Mouse (Mus musculus) stomach, postnatal 0 days (tissue): Measurements from ENCODE around the gene Prkca. TPM values are rescaled to one million over a fixed set of nuclear protein-coding genes. Genes with fewer than 3 reads are reported as not detected.

Experiments
- ATAC-seq: fragments of 200-750 bp; cut with Nextera tagmentation; 2 replicates; pipeline ENCODE4 v1.8.0; 2017; ENCODE audit not compliant: low FRiP score, low TSS enrichment
- DNase-seq: peaks from one replicate; pipeline ENCODE4 v3.0.0-alpha.2; 2016; ENCODE audit warnings: low spot score
- H3K27ac ChIP-seq: fragments of 300-500 bp; sonication (generic); replicated peaks from 2 replicates; pipeline ENCODE4 v1.5.1; 2014; ENCODE audit warnings: mild to moderate bottlenecking, control low read depth
- H3K27me3 ChIP-seq: fragments of 300-500 bp; sonication (generic); 2 replicates; pipeline ENCODE4 v1.6.1; 2014; ENCODE audit warnings: low read length; ENCODE audit not compliant: control insufficient read depth, insufficient read depth
- H3K36me3 ChIP-seq: fragments of 300-500 bp; sonication (generic); 2 replicates; pipeline ENCODE4 v1.6.1; 2014; ENCODE audit warnings: low read length, mixed read lengths; ENCODE audit not compliant: control insufficient read depth, insufficient read depth
- H3K4me1 ChIP-seq: fragments of 300-500 bp; sonication (generic); replicated peaks from 2 replicates; pipeline ENCODE4 v1.6.1; 2014; ENCODE audit warnings: antibody characterized with exemption; ENCODE audit not compliant: control insufficient read depth, insufficient read depth
- H3K4me2 ChIP-seq: fragments of 300-500 bp; sonication (generic); replicated peaks from 2 replicates; pipeline ENCODE4 v1.6.1; 2014; ENCODE audit warnings: low read depth, mild to moderate bottlenecking, control low read depth, moderate library complexity
- H3K4me3 ChIP-seq: fragments of 300-500 bp; sonication (generic); 2 replicates; pipeline ENCODE4 v1.5.1; 2014; ENCODE audit warnings: low read depth, low read length, control low read depth
- H3K9ac ChIP-seq: fragments of 300-500 bp; sonication (generic); 2 replicates; pipeline ENCODE4 v1.6.1; 2014; ENCODE audit warnings: mild to moderate bottlenecking, low read length, control low read depth, mixed read lengths
- H3K9me3 ChIP-seq: fragments of 300-500 bp; sonication (generic); 2 replicates; pipeline ENCODE4 v1.6.1; 2016; ENCODE audit warnings: low read length; ENCODE audit not compliant: control insufficient read depth
- CTCF ChIP-seq: IDR thresholded peaks from 2 replicates; pipeline ENCODE4 v1.5.1; 2016; ENCODE audit warnings: antibody characterized with exemption, low read depth, mild to moderate bottlenecking, moderate library complexity
- EP300 ChIP-seq: optimal IDR thresholded peaks from 2 replicates; pipeline ENCODE3; 2016; ENCODE audit warnings: antibody characterized with exemption
- WGBS: fragments of 180-500 bp; shearing (Covaris S2); extraction: QIAGEN DNeasy Blood & Tissue Kit; methylation state at CpG from one replicate; pipeline ENCODE4 v1.1.7; 2014; 5-methylcytosine and 5-hydroxymethylcytosine counted together
- polyA plus RNA-seq: library from polyadenylated mRNA; unstranded; fragments of >200 nt; fragmentation: Nextera tagmentation; extraction: Ambion mirVana; gene quantifications from 2 replicates; pipeline ENCODE4 v1.2.1, GENCODE M21; 2015

Gene Prkca
- polyA plus RNA-seq, 1 experiment from 2014 or later, result 3.7 TPM

DNA sequence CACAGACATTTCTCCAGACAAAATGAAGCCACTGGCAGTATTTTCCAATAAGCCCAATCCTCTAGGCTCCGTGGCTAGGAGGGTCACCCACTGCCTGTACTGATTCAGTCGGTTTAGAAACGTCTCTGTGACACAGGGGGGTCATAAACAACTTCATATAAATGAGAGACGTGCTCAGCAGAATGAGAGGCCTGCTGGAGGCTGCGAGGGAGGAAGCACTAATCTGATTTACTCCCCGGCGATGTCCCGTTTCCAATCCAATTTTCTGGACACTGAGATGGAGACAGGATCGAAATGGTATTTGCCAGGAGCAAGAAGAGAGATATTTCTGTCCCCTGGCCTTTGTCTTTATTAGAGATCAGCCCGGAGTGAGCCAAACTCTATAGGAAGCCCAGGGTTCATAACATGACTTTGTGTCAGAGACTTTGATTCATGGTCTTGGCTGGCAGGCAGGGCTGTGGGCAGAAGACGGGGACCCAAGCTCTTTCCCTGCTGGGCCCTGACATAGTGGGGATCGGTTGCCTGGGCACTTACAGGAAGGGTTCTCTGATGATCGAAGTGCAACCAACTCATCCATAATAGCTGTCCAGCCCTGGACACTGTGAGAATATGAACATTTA, 120.0 kb downstream of the Prkca start:
- Histone ChIP-seq H3K4me3 (no peak overlapping the region), H3K27me3 (no peaks in the 10 kb centered on the region), H3K4me1 (no peaks in the 10 kb centered on the region), H3K9me3 (no peaks in the 10 kb centered on the region), H3K27ac (no peak overlapping the region), H3K36me3 (no peaks in the 10 kb centered on the region), H3K9ac (no peak overlapping the region), H3K4me2 (no peak overlapping the region)
- DNase-seq (no peak), ATAC-seq (no peak)
- WGBS, result 57% methylated on average over 13 of the region's 13 CpGs
- TF ChIP-seq CTCF, result no peak
- TF ChIP-seq EP300, result no peak

DNA sequence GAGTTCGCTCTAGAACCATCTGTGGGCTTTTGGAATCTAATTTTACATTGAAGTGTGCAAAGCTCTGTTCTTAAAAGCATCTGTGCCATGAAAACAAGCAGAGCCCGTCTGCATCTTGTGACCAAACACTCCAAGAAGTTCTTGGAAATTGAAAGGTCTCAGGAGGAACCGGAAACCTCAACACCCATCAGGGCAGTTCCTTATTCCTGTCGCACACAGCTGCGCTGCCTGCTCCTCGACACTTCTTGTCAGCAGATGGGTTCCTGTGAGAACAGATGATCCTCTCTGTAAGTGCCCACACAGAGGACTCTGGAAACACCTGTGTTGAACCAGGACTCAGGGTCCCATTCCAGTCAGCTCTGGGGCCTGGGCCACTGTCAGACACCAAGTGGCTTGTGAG, 120.6 kb downstream of the Prkca start:
- DNase-seq (no peak), ATAC-seq (no peak)
- 84% methylated on average over 6 of the region's 6 CpGs for WGBS
- no peaks in the 10 kb centered on the region for H3K9me3 ChIP-seq
- no peaks in the 10 kb centered on the region for H3K36me3 ChIP-seq
- TF ChIP-seq CTCF (no peak), EP300 (no peak)
- H3K4me3 ChIP-seq, result no peak overlapping the region
- no peaks in the 10 kb centered on the region for H3K4me1 ChIP-seq
- H3K27ac ChIP-seq, result no peak overlapping the region
- no peak overlapping the region for H3K9ac ChIP-seq
- no peaks in the 10 kb centered on the region for H3K27me3 ChIP-seq
- H3K4me2 ChIP-seq, result no peak overlapping the region

DNA sequence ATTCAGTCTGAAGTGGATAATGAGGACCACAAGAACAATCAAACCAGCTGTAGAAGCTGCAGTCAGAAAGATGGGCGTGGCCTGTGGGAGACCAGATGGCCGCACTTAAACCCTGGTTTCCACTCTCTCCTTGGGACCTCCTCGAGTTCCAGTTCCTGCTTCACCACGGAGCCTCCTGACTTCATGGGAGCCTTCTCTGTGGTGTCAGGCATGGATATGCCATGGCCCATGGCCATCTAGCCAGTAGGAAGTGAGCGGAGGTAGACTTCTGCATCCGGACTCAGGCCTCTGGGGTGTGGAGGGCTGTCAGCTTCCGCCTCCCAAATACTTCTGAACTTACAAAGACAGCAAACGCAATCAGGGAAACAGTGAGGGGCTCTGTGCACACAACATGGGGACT, 121.1 kb downstream of the Prkca start:
- Histone ChIP-seq H3K9me3 (no peaks in the 10 kb centered on the region), H3K9ac (no peak overlapping the region), H3K4me1 (no peaks in the 10 kb centered on the region), H3K4me2 (no peak overlapping the region), H3K27me3 (no peaks in the 10 kb centered on the region), H3K4me3 (no peak overlapping the region), H3K36me3 (no peaks in the 10 kb centered on the region), H3K27ac (no peak overlapping the region)
- DNase-seq (no peak), ATAC-seq (no peak)
- TF ChIP-seq EP300 (no peak), CTCF (no peak)
- 67% methylated on average over 8 of the region's 8 CpGs for WGBS

DNA sequence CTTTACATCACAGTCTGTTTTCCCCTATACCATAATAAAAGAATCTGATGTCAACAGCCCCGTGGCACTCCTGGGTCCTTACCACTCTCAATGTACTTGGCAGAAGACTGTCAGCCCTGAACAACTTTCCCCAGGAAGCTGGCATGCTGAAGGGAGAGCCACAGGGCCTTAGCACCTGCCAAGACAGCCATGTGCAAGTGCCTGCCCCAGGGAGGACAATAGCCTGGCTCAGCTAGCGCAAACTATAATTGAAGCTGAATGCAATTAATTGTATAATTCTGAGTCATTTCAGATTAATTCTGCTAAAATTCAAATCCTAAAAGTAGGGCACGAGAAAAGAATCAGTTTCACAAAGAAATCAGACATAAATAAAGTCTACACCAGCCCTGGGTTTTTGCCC, 121.7 kb downstream of the Prkca start:
- H3K27ac ChIP-seq, result no peak overlapping the region
- 68% methylated on average over 3 of the region's 3 CpGs for WGBS
- no peak overlapping the region for H3K4me3 ChIP-seq
- H3K9me3 ChIP-seq, result no peaks in the 10 kb centered on the region
- DNase-seq, result no peak
- H3K4me1 ChIP-seq, result no peaks in the 10 kb centered on the region
- ATAC-seq, result no peak
- H3K27me3 ChIP-seq, result no peaks in the 10 kb centered on the region
- H3K4me2 ChIP-seq, result no peak overlapping the region
- no peak for TF ChIP-seq CTCF
- no peak for TF ChIP-seq EP300
- H3K36me3 ChIP-seq, result no peaks in the 10 kb centered on the region
- no peak overlapping the region for H3K9ac ChIP-seq

DNA sequence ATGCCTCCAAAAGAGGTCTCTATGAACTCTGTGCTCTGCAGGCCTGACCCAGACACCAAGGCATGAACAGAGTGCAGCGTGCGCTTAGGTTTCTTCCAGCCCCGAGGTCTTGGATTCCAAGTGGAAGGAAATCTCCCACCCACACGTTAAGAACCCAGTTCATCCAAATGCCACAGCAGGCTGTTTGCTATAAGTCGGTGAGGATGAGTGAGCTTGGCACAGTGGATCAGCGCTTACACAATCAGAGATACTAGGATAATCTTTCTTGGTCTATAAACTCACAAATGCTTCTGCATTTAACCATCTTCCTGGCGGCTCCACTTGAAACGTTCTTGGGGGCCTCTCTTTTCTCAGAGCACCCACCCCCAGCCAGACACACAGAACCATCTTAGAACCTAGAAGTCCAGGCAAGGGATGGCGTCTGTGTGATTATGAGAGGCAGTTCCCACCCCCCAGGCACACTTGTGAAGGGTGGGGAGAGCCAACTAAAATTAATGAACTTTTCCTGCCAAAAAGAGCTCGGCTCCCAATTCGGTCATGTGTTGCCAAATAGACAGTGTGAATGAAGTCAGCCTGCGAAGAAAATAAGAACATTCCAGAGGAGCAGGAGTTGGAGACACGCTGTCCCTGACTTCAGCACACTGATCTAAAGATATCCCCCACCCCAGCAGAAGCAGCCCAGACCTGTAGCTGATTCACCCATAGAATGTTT, 122.4 kb downstream of the Prkca start:
- Histone ChIP-seq H3K9ac (no peak overlapping the region), H3K27me3 (no peaks in the 10 kb centered on the region), H3K4me2 (no peak overlapping the region), H3K4me3 (no peak overlapping the region), H3K36me3 (no peaks in the 10 kb centered on the region), H3K9me3 (no peaks in the 10 kb centered on the region), H3K27ac (no peak overlapping the region; the same call in 1 of the 2 replicates), H3K4me1 (no peaks in the 10 kb centered on the region)
- no peak for TF ChIP-seq CTCF
- TF ChIP-seq EP300, result no peak
- DNase-seq (no peak), ATAC-seq (peak; percentile 47; the same call in 1 of the 2 replicates)
- 46% methylated on average over 13 of the region's 13 CpGs for WGBS

DNA sequence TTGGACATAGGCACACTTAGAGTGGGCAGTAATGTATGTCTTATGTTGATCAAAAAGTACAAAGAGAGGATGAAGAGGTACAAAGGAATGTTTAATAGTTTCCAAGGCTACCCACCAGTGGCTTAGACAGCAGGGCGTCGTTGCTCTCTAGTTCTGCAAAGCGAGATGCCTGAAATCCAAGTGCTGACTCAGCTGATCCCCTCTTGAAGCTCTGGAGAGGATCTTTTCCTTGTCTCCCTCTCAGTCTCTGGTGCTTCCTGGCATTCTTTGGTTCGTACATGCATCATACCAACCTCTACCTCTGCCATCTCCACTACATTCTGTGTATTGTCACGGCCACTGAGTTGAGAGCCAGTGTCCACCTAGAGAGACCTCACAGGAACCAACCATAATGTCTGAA, 123.1 kb downstream of the Prkca start:
- ATAC-seq (no peak), DNase-seq (no peak)
- Histone ChIP-seq H3K4me3 (no peak overlapping the region), H3K27ac (no peak overlapping the region; the same call in 1 of the 2 replicates), H3K36me3 (no peaks in the 10 kb centered on the region), H3K4me2 (no peak overlapping the region), H3K9ac (no peak overlapping the region), H3K27me3 (no peaks in the 10 kb centered on the region), H3K4me1 (no peaks in the 10 kb centered on the region), H3K9me3 (no peaks in the 10 kb centered on the region)
- no peak for TF ChIP-seq CTCF
- no peak for TF ChIP-seq EP300
- WGBS, result 68% methylated on average over 5 of the region's 5 CpGs
